Mouse (Mus musculus) large intestine, adult 2 months (tissue): Measurements from ENCODE around the gene Rad9b. TPM values are rescaled to one million over a fixed set of nuclear protein-coding genes. Genes with fewer than 3 reads are reported as not detected.
A peak's percentile ranks its signal among the peaks of the same experiment; 100 is the strongest.

Experiments used
- DNase-seq: peaks from one replicate; pipeline ENCODE4 v3.0.0-alpha.2; 2012; ENCODE audit warnings: low read depth, low spot score
- WGBS: fragments of 180-500 bp; shearing (Covaris S2); methylation state at CpG from one replicate; pipeline ENCODE4 v1.1.7; 2018; 5-methylcytosine and 5-hydroxymethylcytosine counted together
- polyA plus RNA-seq: library from polyadenylated mRNA; depleted of rRNA; stranded (reverse); fragments of >200 nt; gene quantifications from 2 replicates; pipeline ENCODE4 v1.2.3, GENCODE M21; 2012; rRNA removed

Gene Rad9b
- polyA plus RNA-seq, 1 experiment: 0.95 TPM

- 18% methylated on average over 4 of the region's 4 CpGs for WGBS
- DNase-seq: no peak
Observed at GRCm38 (mm10) chr5:122288147-122288811, 65.8 kb downstream of the Rad9b start.

- WGBS: 81% methylated on average over 4 of the region's 4 CpGs
- no peak for DNase-seq
Observed at GRCm38 (mm10) chr5:122287026-122287425, 67.0 kb downstream of the Rad9b start.

GRCm38 (mm10) chr5:122286191-122286590 lies 67.8 kb downstream of the Rad9b start:
- WGBS: 81% methylated on average over 10 of the region's 10 CpGs

GRCm38 (mm10) chr5:122285767-122286150 lies 68.3 kb downstream of the Rad9b start:
- 21% methylated on average over 7 of the region's 7 CpGs for WGBS

More at GRCm38 (mm10) chr5:122286191-122286590, 67.8 kb downstream of the Rad9b start:
- no peak for DNase-seq

GRCm38 (mm10) chr5:122285029-122285766 lies 68.8 kb downstream of the Rad9b start:
- 1% methylated on average over 34 of the region's 34 CpGs for WGBS
- no peak for DNase-seq

More at GRCm38 (mm10) chr5:122285767-122286150, 68.3 kb downstream of the Rad9b start:
- DNase-seq: no peak

GRCm38 (mm10) chr5:122284183-122285028 lies 69.6 kb downstream of the Rad9b start, which contains the start of gene Pptc7:
Gene Pptc7, plus strand, starts transcription at chr5:122284365.
- DNase-seq: peak; percentile 84
- WGBS: under 1% methylated on average over 112 of the region's 114 CpGs

- DNase-seq: no peak
- WGBS: 28% methylated on average over 2 of the region's 2 CpGs
Observed at GRCm38 (mm10) chr5:122283828-122284182, 70.2 kb downstream of the Rad9b start.

GRCm38 (mm10) chr5:122280827-122281462 lies 73.1 kb downstream of the Rad9b start:
- 15% methylated on average over 19 of the region's 19 CpGs for WGBS

GRCm38 (mm10) chr5:122280422-122280826 lies 73.6 kb downstream of the Rad9b start:
- 15% methylated on average over 6 of the region's 6 CpGs for WGBS
- DNase-seq: no peak

More at GRCm38 (mm10) chr5:122280827-122281462, 73.1 kb downstream of the Rad9b start:
- DNase-seq: no peak

GRCm38 (mm10) chr5:122279799-122280421 lies 74.1 kb downstream of the Rad9b start:
- DNase-seq: no peak
- 28% methylated on average over 12 of the region's 12 CpGs for WGBS

GRCm38 (mm10) chr5:122278946-122279345 lies 75.1 kb downstream of the Rad9b start:
- WGBS: 66% methylated on average over 7 of the region's 7 CpGs
- DNase-seq: no peak

GRCm38 (mm10) chr5:122274785-122275184 lies 79.2 kb downstream of the Rad9b start:
- 13% methylated on average over 5 of the region's 5 CpGs for WGBS
- no peak for DNase-seq

Other genes with a start within 250 kb of the Rad9b start
- gene Ccdc63, start 213.4 kb downstream of the Rad9b start, polyA plus RNA-seq: not detected in 2 replicates
- 90.7 and 102 TPM in 2 replicates for gene Ppp1cc, start 196.0 kb downstream of the Rad9b start, polyA plus RNA-seq
- 21.2 and 24.1 TPM in 2 replicates for gene Hvcn1, start 147.4 kb downstream of the Rad9b start, polyA plus RNA-seq
- gene Tctn1, start 89.8 kb downstream of the Rad9b start, polyA plus RNA-seq: 7.6 and 9.5 TPM in 2 replicates
- 21.8 and 31.7 TPM in 2 replicates for gene Pptc7, start 69.9 kb downstream of the Rad9b start, polyA plus RNA-seq
- gene Vps29, start 136 bp upstream of the Rad9b start, polyA plus RNA-seq: 69.2 and 79.4 TPM in 2 replicates
- 17.8 and 28.1 TPM in 2 replicates for gene Gpn3, start 17.6 kb upstream of the Rad9b start, polyA plus RNA-seq
- 5.7 and 6.5 TPM in 2 replicates for gene Fam216a, start 18.1 kb upstream of the Rad9b start, polyA plus RNA-seq
- 289 and 295 TPM in 2 replicates for gene Arpc3, start 37.6 kb upstream of the Rad9b start, polyA plus RNA-seq
- 20.6 and 21.6 TPM in 2 replicates for gene Anapc7, start 67.5 kb upstream of the Rad9b start, polyA plus RNA-seq
- 78.0 and 98.8 TPM in 2 replicates for gene Atp2a2, start 148.0 kb upstream of the Rad9b start, polyA plus RNA-seq